9 mouse cellular contexts compared by ENCODE assay signal in genomic region chr1:75393139-75393538, GRCm38 (mm10). TPM values are rescaled to one million over a fixed set of nuclear protein-coding genes. Genes with fewer than 3 reads are reported as not detected.
DNase-seq lines count a peak whose midpoint lies in the region; ATAC-seq lines count a peak whose summit lies in the region.
"Had no signal": no experiment of that assay in that cellular context is flagged by ENCODE, and none has a peak within 500 bp of the region (broad histone marks: within the 10 kb centered on the region; RNA-seq: fewer than 3 reads in every experiment).

No protein-coding gene starts in this region.

- no peak overlapping the region for H3K27ac ChIP-seq in neural tube, embryonic 12.5 days
- no peak overlapping the region for H3K27ac ChIP-seq in neural tube, embryonic 15.5 days (replicated peaks)
- H3K27ac ChIP-seq in forebrain, embryonic 14.5 days (ENCODE audit: low read depth, low read length), result 0 out of 2 replicates have a peak overlapping the region, but pooled peaks have one; percentile 55
- H3K27ac ChIP-seq: midbrain, embryonic 12.5 days had no signal

- H3K9me3 ChIP-seq in neural tube, embryonic 12.5 days, result no peaks in the 10 kb centered on the region
- H3K9me3 ChIP-seq in neural tube, embryonic 15.5 days (replicated peaks), result no peaks in the 10 kb centered on the region
- H3K9me3 ChIP-seq in forebrain, embryonic 14.5 days (replicated peaks; ENCODE audit: control insufficient read depth, low read length), result no peaks in the 10 kb centered on the region
- H3K9me3 ChIP-seq: midbrain, embryonic 12.5 days had no signal

- H3K27me3 ChIP-seq in neural tube, embryonic 12.5 days (replicated peaks), result peaks cover 29% of the 10 kb centered on the region
- peaks cover 23% of the 10 kb centered on the region for H3K27me3 ChIP-seq in neural tube, embryonic 15.5 days (replicated peaks)
- H3K27me3 ChIP-seq in forebrain, embryonic 14.5 days (replicated peaks; ENCODE audit: control insufficient read depth, insufficient read depth, low read length), result peaks cover 18% of the 10 kb centered on the region

- WGBS in neural tube, embryonic 12.5 days, result 73% methylated on average over 9 of the region's 9 CpGs
- 57% methylated on average over 9 of the region's 9 CpGs for WGBS in neural tube, embryonic 15.5 days
- 44% methylated on average over 9 of the region's 9 CpGs for WGBS in forebrain, embryonic 14.5 days

- H3K36me3 ChIP-seq in neural tube, embryonic 12.5 days, result peaks cover 11% of the 10 kb centered on the region
- H3K36me3 ChIP-seq in neural tube, embryonic 15.5 days, result peaks cover 25% of the 10 kb centered on the region; the same call in 1 of the 2 replicates
- H3K36me3 ChIP-seq in forebrain, embryonic 14.5 days (ENCODE audit: control insufficient read depth, insufficient read depth, low read length), result no peaks in the 10 kb centered on the region
- H3K36me3 ChIP-seq: midbrain, embryonic 12.5 days had no signal

- H3K4me1 ChIP-seq in neural tube, embryonic 12.5 days, result peaks cover 11% of the 10 kb centered on the region
- H3K4me1 ChIP-seq in neural tube, embryonic 15.5 days, result peaks cover 24% of the 10 kb centered on the region
- peaks cover 11% of the 10 kb centered on the region for H3K4me1 ChIP-seq in forebrain, embryonic 14.5 days (ENCODE audit: control insufficient read depth, insufficient read depth, low read length)

- intact Hi-C loops in heart, postnatal 25 days (cut with DNase I), result no loop called here

- no peak for ATAC-seq in neural tube, embryonic 12.5 days (ENCODE audit: low FRiP score, low read depth)
- no peak for ATAC-seq in neural tube, embryonic 15.5 days (ENCODE audit: low FRiP score)
- ATAC-seq in forebrain, embryonic 14.5 days, result peak; percentile 54

- DNase-seq in forebrain, embryonic 14.5 days (ENCODE audit: low spot score), result peak; percentile 73
- DNase-seq in heart, postnatal 25 days (ENCODE audit: low spot score), result peak; percentile 60
- DNase-seq in right cerebral cortex, postnatal 4 days, result peak; percentile 52
- DNase-seq in kidney, postnatal 36 days, result no peak
- no peak for DNase-seq in thymus, postnatal 25 days
- DNase-seq in urinary bladder, adult 18-20 months (ENCODE audit: low spot score in 2 of 2), result no peak

- H3K4me2 ChIP-seq in neural tube, embryonic 12.5 days (replicated peaks), result no peak overlapping the region
- no peak overlapping the region for H3K4me2 ChIP-seq in neural tube, embryonic 15.5 days
- no peak overlapping the region for H3K4me2 ChIP-seq in forebrain, embryonic 14.5 days (ENCODE audit: low read length)
- H3K4me2 ChIP-seq: midbrain, embryonic 12.5 days had no signal

- H3K9ac ChIP-seq in neural tube, embryonic 12.5 days, result 0 out of 2 replicates have a peak overlapping the region, but pooled peaks have one; percentile 1
- H3K9ac ChIP-seq in neural tube, embryonic 15.5 days (replicated peaks), result no peak overlapping the region
- no peak overlapping the region for H3K9ac ChIP-seq in forebrain, embryonic 14.5 days (ENCODE audit: low read length)
- H3K9ac ChIP-seq: midbrain, embryonic 12.5 days had no signal

- no peak overlapping the region for H3K4me3 ChIP-seq in neural tube, embryonic 12.5 days
- H3K4me3 ChIP-seq in neural tube, embryonic 15.5 days (replicated peaks), result no peak overlapping the region
- H3K4me3 ChIP-seq in forebrain, embryonic 14.5 days (ENCODE audit: low read depth, low read length), result no peak overlapping the region
- H3K4me3 ChIP-seq: midbrain, embryonic 12.5 days had no signal

RNA-seq across cellular contexts. Expression of gene Speg, which starts 18.0 kb away (rescaled TPM):
- polyA plus RNA-seq in neural tube, embryonic 12.5 days (2016; fragmentation: Nextera tagmentation; extraction: Ambion mirVana), result 15.8 and 17.1 TPM in 2 replicates
- polyA plus RNA-seq in neural tube, embryonic 15.5 days (2015; fragmentation: Nextera tagmentation; extraction: Ambion mirVana), result 20.1 and 21.7 TPM in 2 replicates
- 8.3 and 8.8 TPM in 2 replicates for polyA plus RNA-seq in forebrain, embryonic 14.5 days (2014; fragmentation: Nextera tagmentation; extraction: Ambion mirVana)
- total RNA-seq in heart, postnatal 25 days (2021), result 100 to 1,000 TPM; 141 to 144 TPM

RNA-seq across cellular contexts. Expression of gene Des, which starts 33.0 kb away (rescaled TPM):
- polyA plus RNA-seq in neural tube, embryonic 12.5 days (2016; fragmentation: Nextera tagmentation; extraction: Ambion mirVana), result 9.3 and 12.7 TPM in 2 replicates
- polyA plus RNA-seq in neural tube, embryonic 15.5 days (2015; fragmentation: Nextera tagmentation; extraction: Ambion mirVana), result 10.9 and 16.0 TPM in 2 replicates
- polyA plus RNA-seq in forebrain, embryonic 14.5 days (2014; fragmentation: Nextera tagmentation; extraction: Ambion mirVana), result 1.3 and 1.4 TPM in 2 replicates
- 1,000 to 10,000 TPM; 1,261 to 1,294 TPM for total RNA-seq in heart, postnatal 25 days (2021)

RNA-seq across cellular contexts. Expression of gene Gmppa, which starts 42.6 kb away (rescaled TPM):
- polyA plus RNA-seq in neural tube, embryonic 12.5 days (2016; fragmentation: Nextera tagmentation; extraction: Ambion mirVana), result 69.9 and 83.5 TPM in 2 replicates
- polyA plus RNA-seq in neural tube, embryonic 15.5 days (2015; fragmentation: Nextera tagmentation; extraction: Ambion mirVana), result 72.4 and 78.3 TPM in 2 replicates
- polyA plus RNA-seq in forebrain, embryonic 14.5 days (2014; fragmentation: Nextera tagmentation; extraction: Ambion mirVana), result 72.4 and 76.0 TPM in 2 replicates
- total RNA-seq in heart, postnatal 25 days (2021), result 10 to 100 TPM; 36.6 to 37.3 TPM

RNA-seq across cellular contexts. Expression of gene Asic4, which starts 57.1 kb away (rescaled TPM):
- polyA plus RNA-seq in neural tube, embryonic 12.5 days (2016; fragmentation: Nextera tagmentation; extraction: Ambion mirVana), result 22.1 and 24.3 TPM in 2 replicates
- 22.9 and 31.6 TPM in 2 replicates for polyA plus RNA-seq in neural tube, embryonic 15.5 days (2015; fragmentation: Nextera tagmentation; extraction: Ambion mirVana)
- polyA plus RNA-seq in forebrain, embryonic 14.5 days (2014; fragmentation: Nextera tagmentation; extraction: Ambion mirVana), result 0.76 and 0.84 TPM in 2 replicates
- not detected for total RNA-seq in heart, postnatal 25 days (2021)

Comparison
In these comparisons a context has a peak if more than half of its experiments do, and no peak if none do; other contexts are left out.
1. DNase-seq: peak in forebrain, embryonic 14.5 days (single experiment), heart, postnatal 25 days (single experiment) and right cerebral cortex, postnatal 4 days (single experiment); none in kidney, postnatal 36 days (0 of 2), thymus, postnatal 25 days (single experiment) and urinary bladder, adult 18-20 months (0 of 2).